Mouse (Mus musculus) ES-E14 (cell line): ENCODE results near the gene Iqsec2.

Source experiments
- CHD2 ChIP-seq: IDR thresholded peaks from 2 replicates; pipeline ENCODE4 v1.6.1; 2014; ENCODE audit warnings: mild to moderate bottlenecking, low read depth, low read length, inconsistent platforms
- HCFC1 ChIP-seq: IDR thresholded peaks from 2 replicates; pipeline ENCODE4 v1.6.1; 2012; ENCODE audit warnings: low read length, inconsistent platforms, borderline replicate concordance; ENCODE audit not compliant: insufficient read depth
- MAFK ChIP-seq: IDR thresholded peaks from 2 replicates; pipeline ENCODE4 v1.6.1; 2014; ENCODE audit warnings: mild to moderate bottlenecking, low read depth, low read length, inconsistent platforms; ENCODE audit not compliant: insufficient read depth
- ZC3H11A ChIP-seq: IDR thresholded peaks from 2 replicates; pipeline ENCODE4 v1.6.1; 2012; ENCODE audit warnings: low read depth, mild to moderate bottlenecking, inconsistent platforms, low read length, borderline replicate concordance

- TF ChIP-seq MAFK (no peak), HCFC1 (no peak), ZC3H11A (no peak), CHD2 (no peak)
Measured at GRCm38 (mm10) chrX:152234125-152234524, 90.1 kb downstream of the Iqsec2 start.
